Mouse (Mus musculus) liver, embryonic 13.5 days (tissue): ENCODE data around the gene Hoxd11. TPM values are rescaled to one million over a fixed set of nuclear protein-coding genes. Genes with fewer than 3 reads are reported as not detected.

Experiments used
- ATAC-seq: fragments of 200-750 bp; cut with Nextera tagmentation; 2 replicates; pipeline ENCODE4 v1.8.0; 2017; ENCODE audit warnings: low read depth, mild to moderate bottlenecking, moderate number of reproducible peaks, moderate library complexity
- DNase-seq: peaks from one replicate; pipeline ENCODE4 v3.0.0; 2022
- H3K27ac ChIP-seq: fragments of 300-500 bp; sonication (generic); 2 replicates; pipeline ENCODE4 v1.5.1; 2015; ENCODE audit warnings: moderate library complexity, mild to moderate bottlenecking, inconsistent platforms
- H3K27me3 ChIP-seq: fragments of 300-500 bp; sonication (generic); 2 replicates; pipeline ENCODE4 v1.6.1; 2015; ENCODE audit warnings: mild to moderate bottlenecking, inconsistent platforms
- H3K36me3 ChIP-seq: fragments of 300-500 bp; sonication (generic); 2 replicates; pipeline ENCODE4 v1.6.1; 2015; ENCODE audit warnings: mild to moderate bottlenecking, inconsistent platforms
- H3K4me1 ChIP-seq: fragments of 300-500 bp; sonication (generic); replicated peaks from 2 replicates; pipeline ENCODE4 v1.6.1; 2015; ENCODE audit warnings: inconsistent platforms
- H3K4me2 ChIP-seq: fragments of 300-500 bp; sonication (generic); 2 replicates; pipeline ENCODE4 v1.6.1; 2015; ENCODE audit warnings: inconsistent platforms, mild to moderate bottlenecking, moderate library complexity
- H3K4me3 ChIP-seq: fragments of 300-500 bp; sonication (generic); replicated peaks from 2 replicates; pipeline ENCODE4 v1.5.1; 2015; ENCODE audit warnings: mild to moderate bottlenecking, inconsistent platforms
- H3K9ac ChIP-seq: fragments of 300-500 bp; sonication (generic); 2 replicates; pipeline ENCODE4 v1.6.1; 2015; ENCODE audit warnings: mild to moderate bottlenecking, inconsistent platforms
- H3K9me3 ChIP-seq: fragments of 300-500 bp; sonication (generic); replicated peaks from 2 replicates; pipeline ENCODE4 v1.6.1; 2016; ENCODE audit warnings: inconsistent platforms
- WGBS: fragments of 180-500 bp; shearing (Covaris S2); methylation state at CpG from one replicate; pipeline ENCODE4 v1.1.7; 2015; ENCODE audit not compliant: insufficient replicate concordance; 5-methylcytosine and 5-hydroxymethylcytosine counted together
- polyA plus RNA-seq: library from polyadenylated mRNA; unstranded; fragments of >200 nt; fragmentation: Nextera tagmentation; extraction: Ambion mirVana; gene quantifications from 2 replicates; pipeline ENCODE4 v1.2.1, GENCODE M21; 2015

The Hoxd11 gene
- polyA plus RNA-seq, 1 experiment from 2014 or later, result not detected

DNA sequence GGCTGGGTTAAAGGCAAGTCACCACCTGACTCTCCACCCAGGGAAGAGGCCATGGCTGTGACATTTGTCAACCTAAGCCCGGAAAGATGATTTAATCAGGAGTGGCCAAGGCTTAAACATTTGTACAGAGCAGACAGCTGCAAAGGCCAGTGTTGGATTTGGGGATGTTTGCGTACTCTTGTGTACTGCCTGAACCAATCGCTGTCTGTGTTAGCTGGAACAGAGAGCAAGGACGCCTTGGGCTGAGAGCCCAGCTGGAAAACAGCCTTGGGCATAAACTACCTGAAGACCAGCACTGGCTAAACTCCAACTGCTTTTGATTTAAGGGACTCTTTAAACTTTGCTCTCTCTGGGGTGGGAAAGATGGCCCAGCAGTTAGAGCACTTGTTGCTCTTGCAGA, 29.3 kb downstream of the Hoxd11 start:
- ATAC-seq (no peak), DNase-seq (no peak)
- 42% methylated on average over 4 of the region's 4 CpGs for WGBS
- Histone ChIP-seq H3K27ac (no peak overlapping the region), H3K4me1 (peaks cover 13% of the 10 kb centered on the region), H3K4me2 (no peak overlapping the region), H3K36me3 (no peaks in the 10 kb centered on the region), H3K9me3 (no peaks in the 10 kb centered on the region), H3K27me3 (peaks cover 99% of the 10 kb centered on the region), H3K4me3 (no peak overlapping the region), H3K9ac (no peak overlapping the region)

DNA sequence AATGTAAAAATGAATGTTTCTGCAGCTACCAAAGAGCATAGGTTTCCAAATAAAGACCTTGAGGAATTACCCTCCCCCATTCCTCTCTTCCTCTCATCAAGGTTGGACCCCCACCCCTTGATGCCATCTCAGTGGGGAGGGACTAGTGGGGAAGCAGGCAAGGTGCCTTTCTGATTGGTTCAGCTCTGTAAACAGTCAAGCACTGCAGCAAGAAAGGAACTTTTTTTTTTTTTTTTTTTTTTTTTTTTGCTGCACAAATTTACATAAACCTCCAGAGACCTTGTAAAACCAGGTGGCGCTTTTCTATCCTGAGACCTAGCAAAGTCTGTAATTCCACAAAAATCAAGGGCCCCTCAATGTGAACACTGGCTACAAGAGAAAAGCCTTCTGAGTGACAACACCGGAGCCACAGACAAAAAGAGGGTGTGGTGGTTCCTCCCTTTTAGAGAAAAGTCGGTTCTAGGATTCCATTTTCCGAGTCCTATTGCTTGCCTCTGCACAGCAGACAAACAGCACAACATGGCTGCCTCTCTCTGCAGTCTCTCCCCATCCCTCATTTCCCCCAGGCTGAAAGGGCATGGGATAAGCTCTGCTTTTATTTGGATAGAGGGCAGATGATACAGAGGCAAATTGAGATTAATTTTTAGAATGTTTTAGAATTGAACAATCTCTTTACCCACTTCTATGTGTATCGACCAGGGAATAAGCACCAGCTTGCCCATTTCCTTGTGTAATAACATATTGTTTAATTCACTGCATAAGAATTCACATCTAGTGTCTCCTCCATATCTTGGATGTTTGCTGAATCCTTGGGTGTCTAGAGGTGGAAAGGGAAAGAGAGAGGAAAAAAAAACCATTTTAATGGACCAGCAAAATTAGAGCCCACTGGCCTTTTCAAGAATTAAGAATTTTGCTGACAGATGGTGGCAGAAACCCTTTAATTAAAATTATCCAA, 30.4 kb downstream of the Hoxd11 start:
- WGBS, result 15% methylated on average over 5 of the region's 5 CpGs
- ATAC-seq (no peak), DNase-seq (no peak)

DNA sequence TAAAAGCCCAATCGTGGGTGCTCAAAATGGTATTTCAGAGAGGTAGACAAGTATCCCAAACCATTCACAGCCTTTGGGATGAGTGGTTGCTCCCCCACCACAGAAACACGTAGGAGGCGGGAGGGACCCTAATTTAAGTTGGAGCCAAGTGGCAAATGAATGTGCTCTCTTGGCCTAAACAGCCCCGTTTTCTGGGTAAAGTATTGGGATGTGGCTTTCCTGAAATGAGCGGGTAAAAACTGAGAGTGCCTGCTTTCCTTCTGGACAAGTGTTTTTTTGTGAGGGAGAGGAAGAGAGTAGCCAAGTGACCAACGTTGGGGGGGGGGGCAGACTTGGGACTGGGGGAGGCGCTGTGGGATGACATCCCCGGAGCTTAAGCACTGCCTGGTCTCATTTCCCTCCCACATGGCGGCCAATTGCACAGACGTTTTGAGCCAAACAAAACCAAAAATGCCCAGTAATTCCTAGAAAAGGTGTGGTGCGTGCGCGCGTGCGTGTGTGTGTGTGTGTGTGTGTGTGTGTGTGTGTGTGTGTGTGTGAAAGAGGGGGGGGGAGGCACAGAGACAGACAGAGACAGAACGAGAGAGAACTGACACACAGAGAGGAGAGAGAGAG, 31.7 kb downstream of the Hoxd11 start:
- no peak for DNase-seq
- H3K4me2 ChIP-seq, result no peak overlapping the region

More for the DNA sequence above, 30.4 kb downstream of the Hoxd11 start:
- Histone ChIP-seq H3K9me3 (no peaks in the 10 kb centered on the region), H3K27ac (no peak overlapping the region), H3K36me3 (no peaks in the 10 kb centered on the region), H3K4me3 (no peak overlapping the region), H3K27me3 (peaks cover 99% of the 10 kb centered on the region), H3K9ac (no peak overlapping the region), H3K4me2 (no peak overlapping the region), H3K4me1 (peaks cover 11% of the 10 kb centered on the region)

DNA sequence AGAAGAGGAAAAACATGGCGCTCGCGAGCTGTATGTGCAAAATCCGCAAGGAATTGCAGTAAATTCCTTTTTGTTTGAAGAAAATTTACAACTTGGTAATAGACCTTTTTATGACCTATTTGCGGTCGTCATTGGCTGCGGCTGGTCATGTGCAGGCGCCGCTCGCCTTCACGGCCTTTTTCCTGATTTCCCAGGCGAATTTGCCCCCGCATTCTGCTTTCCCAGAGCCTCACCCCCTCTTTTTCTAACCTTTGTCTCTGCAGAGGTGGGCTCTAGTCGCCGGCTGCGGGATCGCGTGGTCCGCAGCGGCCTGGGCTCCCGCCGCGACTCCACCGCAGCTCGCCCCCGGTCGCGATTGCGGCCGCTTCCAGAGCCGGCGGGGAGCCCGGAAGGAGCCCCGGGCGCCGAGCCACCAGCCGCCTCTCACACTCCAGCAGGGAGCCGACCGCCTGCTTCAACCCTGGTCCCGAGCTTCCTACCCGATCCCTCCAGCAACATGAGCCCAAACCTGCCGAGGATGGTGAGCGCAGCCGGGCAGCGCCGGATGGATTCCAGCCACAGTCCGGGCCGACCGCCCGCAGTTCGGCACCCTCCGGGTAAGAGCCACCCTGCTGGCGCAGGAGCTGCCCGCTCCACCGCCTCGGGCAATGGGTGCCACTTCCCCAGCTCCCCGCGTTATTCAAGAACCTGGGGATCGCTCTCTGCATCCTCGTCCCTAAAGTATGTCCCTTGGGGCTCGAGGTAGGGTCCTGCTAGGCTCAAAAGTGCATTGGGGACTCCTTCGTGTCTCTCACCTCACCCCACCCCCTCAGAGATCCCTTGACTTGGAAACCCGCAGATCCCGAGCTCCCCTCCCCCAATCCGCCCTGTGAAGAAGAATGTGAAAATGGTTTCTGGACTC, 32.6 kb downstream of the Hoxd11 start, which contains the start of the genes Hoxd3 and Hoxd4:
Gene Hoxd3, plus strand, starts transcription at position 207 of the 901 bp plus-strand sequence.
Gene Hoxd4, plus strand, starts transcription at position 209 of the 901 bp plus-strand sequence.
- Histone ChIP-seq H3K27ac (no peak within 1 kb of the TSS), H3K4me1 (no peaks in the 10 kb centered on the region), H3K9ac (no peak within 1 kb of the TSS), H3K36me3 (no peaks in the 10 kb centered on the region), H3K9me3 (no peaks in the 10 kb centered on the region), H3K4me3 (peak within 1 kb of the TSS; percentile 21), H3K27me3 (peaks cover 99% of the 10 kb centered on the region), H3K4me2 (peak within 1 kb of the TSS; percentile 33)
- ATAC-seq, result no peak
- no peak for DNase-seq
- under 1% methylated on average over 65 of the region's 65 CpGs for WGBS

More for the DNA sequence above, 31.7 kb downstream of the Hoxd11 start:
- peaks cover 99% of the 10 kb centered on the region for H3K27me3 ChIP-seq
- no peaks in the 10 kb centered on the region for H3K4me1 ChIP-seq
- H3K27ac ChIP-seq, result no peak overlapping the region
- WGBS, result 3% methylated on average over 16 of the region's 16 CpGs
- no peak for ATAC-seq
- H3K36me3 ChIP-seq, result no peaks in the 10 kb centered on the region
- no peaks in the 10 kb centered on the region for H3K9me3 ChIP-seq
- no peak overlapping the region for H3K9ac ChIP-seq
- H3K4me3 ChIP-seq, result no peak overlapping the region

DNA sequence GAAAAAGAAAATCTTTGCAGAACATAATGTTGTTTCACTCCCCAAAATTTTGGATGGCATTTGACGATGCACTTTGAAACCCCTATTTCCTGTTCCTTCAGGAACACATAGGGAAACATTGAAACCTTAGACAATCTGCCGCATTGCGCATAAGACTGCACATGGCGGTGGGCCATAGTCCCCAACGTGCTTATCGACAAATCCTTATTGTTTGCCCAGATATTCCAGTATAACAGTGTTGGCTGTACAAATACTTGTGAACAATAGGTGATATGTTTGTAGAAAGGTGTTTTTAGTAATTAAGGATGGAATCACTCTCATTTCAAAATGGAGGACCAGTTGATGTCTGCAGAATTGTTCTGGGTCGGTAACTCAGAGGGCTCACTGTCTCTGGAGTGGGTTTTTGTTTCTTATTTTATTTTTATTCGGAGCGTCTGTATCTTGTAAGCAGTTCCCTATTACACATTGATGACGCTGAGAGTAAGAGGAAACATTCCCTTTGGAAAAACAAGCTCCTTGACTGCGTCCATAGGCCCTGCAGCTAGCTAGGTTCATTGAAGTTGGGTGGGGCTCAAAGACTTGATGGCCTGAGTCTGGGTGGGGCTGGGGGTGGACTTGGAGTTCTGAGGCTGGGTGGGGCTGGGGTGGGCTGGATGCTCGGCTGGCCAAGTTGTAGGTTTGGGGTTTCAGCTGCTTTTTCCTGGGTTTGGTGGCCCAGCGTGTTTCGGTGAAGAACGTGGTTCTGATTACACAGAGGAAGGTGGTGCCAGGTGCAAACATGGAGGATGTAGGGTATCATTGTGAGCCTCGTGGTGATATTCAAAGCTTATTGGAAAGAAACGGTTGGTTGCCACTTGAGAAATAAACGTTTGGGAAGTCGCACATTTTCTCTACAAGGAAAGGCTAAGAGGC, 34.1 kb downstream of the Hoxd11 start:
- WGBS, result 19% methylated on average over 19 of the region's 19 CpGs
- ATAC-seq (no peak), DNase-seq (no peak)
- Histone ChIP-seq H3K4me3 (no peak overlapping the region), H3K27me3 (peaks cover 97% of the 10 kb centered on the region), H3K4me2 (no peak overlapping the region), H3K9ac (no peak overlapping the region), H3K36me3 (no peaks in the 10 kb centered on the region), H3K9me3 (no peaks in the 10 kb centered on the region), H3K27ac (no peak overlapping the region), H3K4me1 (no peaks in the 10 kb centered on the region)

DNA sequence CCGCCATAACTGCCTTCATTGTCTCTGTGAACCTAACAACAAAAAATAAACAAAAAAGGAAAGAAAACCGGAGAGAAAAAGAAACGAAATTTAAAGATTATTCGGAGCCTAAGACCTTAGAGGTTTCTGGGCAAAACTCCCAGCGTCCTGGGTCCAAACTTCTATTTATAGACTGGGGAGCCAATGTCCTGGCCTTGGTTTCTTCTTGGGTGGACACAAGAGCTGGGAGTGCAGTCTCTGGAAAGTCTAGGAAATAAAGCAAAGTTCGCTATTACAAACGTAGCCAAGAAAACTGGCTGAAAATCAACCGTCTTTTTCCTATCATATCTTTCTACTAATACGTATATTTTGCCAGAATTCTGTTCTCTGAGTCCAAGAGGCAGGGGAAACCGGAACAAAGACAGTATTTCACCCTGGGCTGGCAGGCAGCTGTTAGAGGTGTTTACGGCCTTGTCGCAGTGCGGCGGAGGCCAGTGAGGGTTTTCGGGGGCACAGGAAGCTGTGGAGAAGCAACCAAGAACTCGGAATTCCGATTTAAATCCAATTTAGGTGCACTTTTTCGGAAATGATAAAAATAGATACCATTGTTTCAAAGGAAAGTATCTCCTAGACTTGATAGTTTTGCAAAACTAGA, 34.9 kb downstream of the Hoxd11 start:
- 11% methylated on average over 18 of the region's 18 CpGs for WGBS
- H3K9ac ChIP-seq, result no peak overlapping the region
- H3K27me3 ChIP-seq, result peaks cover 97% of the 10 kb centered on the region
- no peak overlapping the region for H3K4me2 ChIP-seq
- no peak overlapping the region for H3K27ac ChIP-seq
- no peaks in the 10 kb centered on the region for H3K9me3 ChIP-seq
- no peak for ATAC-seq
- no peaks in the 10 kb centered on the region for H3K36me3 ChIP-seq
- H3K4me1 ChIP-seq, result no peaks in the 10 kb centered on the region
- DNase-seq, result no peak
- H3K4me3 ChIP-seq, result no peak overlapping the region

DNA sequence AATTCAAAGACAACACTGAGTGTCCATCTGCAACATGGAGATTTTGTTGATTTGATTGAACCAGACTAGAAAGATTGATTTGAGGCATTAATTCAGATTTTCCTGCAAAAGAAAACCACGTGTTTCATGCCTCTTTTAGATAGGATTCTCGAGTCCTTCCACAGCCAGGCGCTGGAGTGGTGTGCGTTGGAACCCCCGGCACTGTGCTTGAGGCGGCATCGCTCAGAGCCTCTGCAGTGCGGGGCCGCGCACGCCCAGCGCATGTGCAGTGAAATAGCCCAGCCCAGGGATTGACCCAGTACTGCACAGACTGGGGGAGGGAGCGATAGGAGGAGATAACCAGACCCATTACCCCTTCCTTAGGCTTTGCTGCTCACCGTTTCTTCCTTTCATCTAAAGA, 35.5 kb downstream of the Hoxd11 start:
- ATAC-seq (no peak), DNase-seq (no peak)
- Histone ChIP-seq H3K9ac (no peak overlapping the region), H3K4me2 (no peak overlapping the region), H3K4me1 (no peaks in the 10 kb centered on the region), H3K9me3 (no peaks in the 10 kb centered on the region), H3K27me3 (peaks cover 96% of the 10 kb centered on the region), H3K4me3 (no peak overlapping the region), H3K27ac (no peak overlapping the region), H3K36me3 (no peaks in the 10 kb centered on the region)
- WGBS, result 2% methylated on average over 14 of the region's 14 CpGs

DNA sequence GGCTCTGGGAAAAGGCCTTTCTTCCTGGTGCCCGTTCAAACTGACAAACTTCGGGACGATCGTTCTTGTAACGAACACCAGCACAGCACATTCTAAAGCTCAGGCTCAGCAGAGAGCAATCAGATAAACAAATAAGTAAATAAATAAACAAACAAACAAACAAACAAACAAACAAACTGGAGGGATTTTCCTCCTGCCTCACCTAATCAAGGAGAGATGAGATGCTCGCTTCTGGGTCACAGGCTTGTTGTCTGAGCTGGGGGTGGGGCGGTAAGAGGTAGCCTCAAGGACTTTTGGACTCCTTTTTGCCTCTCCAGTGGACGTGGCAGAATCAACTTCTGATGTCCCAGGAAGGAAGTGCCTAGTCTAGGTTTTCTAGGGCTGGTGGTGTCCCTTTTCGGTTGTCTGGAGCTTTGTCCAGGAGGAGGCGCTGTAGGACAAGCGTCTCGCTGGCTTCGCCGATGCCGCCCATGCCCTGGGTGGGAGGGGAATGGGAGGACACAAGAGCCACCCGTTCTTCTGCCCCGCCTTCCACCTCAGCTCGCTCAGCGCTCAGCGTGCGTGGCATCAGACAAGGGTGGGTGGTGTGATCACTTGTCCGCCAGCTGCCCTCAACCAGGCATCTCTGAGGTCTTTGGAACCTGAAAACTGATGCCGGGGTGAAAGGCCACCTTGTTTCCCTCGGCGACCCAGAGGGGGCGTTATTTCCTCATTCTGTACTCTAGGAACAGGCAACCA, 36.3 kb downstream of the Hoxd11 start:
- peak overlapping the region; percentile 32; the same call in 1 of the 2 replicates for H3K4me2 ChIP-seq
- no peak overlapping the region for H3K9ac ChIP-seq
- 3% methylated on average over 26 of the region's 26 CpGs for WGBS
- ATAC-seq (no peak), DNase-seq (peak; percentile 42)
- H3K4me1 ChIP-seq, result no peaks in the 10 kb centered on the region
- H3K27me3 ChIP-seq, result peaks cover 96% of the 10 kb centered on the region
- H3K9me3 ChIP-seq, result no peaks in the 10 kb centered on the region
- no peak overlapping the region for H3K27ac ChIP-seq
- H3K36me3 ChIP-seq, result no peaks in the 10 kb centered on the region
- no peak overlapping the region; the same call in 1 of the 2 replicates for H3K4me3 ChIP-seq

DNA sequence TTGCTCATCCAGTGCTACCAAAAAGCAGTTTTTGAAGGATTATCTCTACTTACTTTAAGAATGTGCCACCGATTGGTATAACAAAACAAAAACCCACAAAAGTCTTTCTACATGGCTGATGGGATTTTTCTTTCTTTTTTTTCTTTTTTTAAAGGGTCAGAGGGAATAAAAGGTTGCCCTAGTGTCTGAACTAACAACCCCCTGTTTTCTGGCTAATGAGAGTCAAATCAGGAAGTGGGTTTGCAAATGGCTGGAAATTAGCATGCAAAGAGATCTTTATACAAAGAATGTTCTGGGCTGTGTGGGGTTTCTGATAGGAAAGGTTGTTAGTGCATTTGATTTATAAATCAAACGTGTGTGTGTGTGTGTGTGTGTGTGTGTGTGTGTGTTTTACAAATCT, 41.0 kb downstream of the Hoxd11 start:
- Histone ChIP-seq H3K4me1 (no peaks in the 10 kb centered on the region), H3K27me3 (peaks cover 96% of the 10 kb centered on the region), H3K36me3 (no peaks in the 10 kb centered on the region), H3K9ac (no peak overlapping the region), H3K4me3 (no peak overlapping the region), H3K9me3 (no peaks in the 10 kb centered on the region), H3K4me2 (no peak overlapping the region), H3K27ac (no peak overlapping the region)
- DNase-seq, result no peak
- WGBS, result 18% methylated on average over 2 of the region's 2 CpGs
- ATAC-seq, result no peak
